Mouse (Mus musculus) liver, adult 2 months (tissue): ENCODE data around the gene Bglap3. TPM values are rescaled to one million over a fixed set of nuclear protein-coding genes. Genes with fewer than 3 reads are reported as not detected.
"Not testable (repeated sequence)": the region's sequence is repeated elsewhere in the genome, so short reads cannot be mapped to it uniquely, and the experiment has no call there.

Experiments used
- DNase-seq: peaks from one replicate; pipeline ENCODE4 v3.0.0-alpha.2; 2011; ENCODE audit warnings: low read depth, low spot score; ENCODE audit errors: extremely low read depth
- H3K27ac ChIP-seq: fragments of 200-500 bp; replicated peaks from 2 replicates; pipeline ENCODE4 v1.5.1; 2012; ENCODE audit warnings: low read depth, mild to moderate bottlenecking, control low read depth, inconsistent platforms, low read length; ENCODE audit not compliant: insufficient read depth
- H3K27me3 ChIP-seq: fragments of 200-500 bp; 2 replicates; pipeline ENCODE4 v1.6.1; 2012; ENCODE audit warnings: mild to moderate bottlenecking, moderate library complexity, low read length, inconsistent platforms; ENCODE audit not compliant: control insufficient read depth, insufficient read depth
- H3K36me3 ChIP-seq: fragments of 200-500 bp; 2 replicates; pipeline ENCODE4 v1.6.1; 2012; ENCODE audit warnings: low read length, inconsistent platforms; ENCODE audit not compliant: control insufficient read depth, insufficient read depth
- H3K4me1 ChIP-seq: fragments of 200-500 bp; 2 replicates; pipeline ENCODE4 v1.6.1; 2011; ENCODE audit warnings: low read length; ENCODE audit not compliant: control insufficient read depth, insufficient read depth
- H3K4me3 ChIP-seq: fragments of 200-500 bp; 2 replicates; pipeline ENCODE4 v1.5.1; 2011; ENCODE audit warnings: low read depth, mild to moderate bottlenecking, control low read depth, low read length, moderate library complexity; ENCODE audit not compliant: insufficient read depth
- H3K79me2 ChIP-seq: fragments of 200-500 bp; 2 replicates; pipeline ENCODE4 v1.6.1; 2012; ENCODE audit warnings: inconsistent platforms, mild to moderate bottlenecking, low read length, moderate library complexity; ENCODE audit not compliant: control insufficient read depth, insufficient read depth
- H3K9ac ChIP-seq: fragments of 200-500 bp; 2 replicates; pipeline ENCODE4 v1.6.1; 2012; ENCODE audit warnings: low read depth, mild to moderate bottlenecking, control low read depth, inconsistent platforms, low read length
- WGBS: fragments of 180-500 bp; shearing (Covaris S2); methylation state at CpG from one replicate; pipeline ENCODE4 v1.1.7; 2018; 5-methylcytosine and 5-hydroxymethylcytosine counted together
- polyA plus RNA-seq: library from polyadenylated mRNA; depleted of rRNA; stranded (reverse); fragments of >200 nt; gene quantifications from 2 replicates; pipeline ENCODE4 v1.2.3, GENCODE M21; 2012
- total RNA-seq: library from RNA; depleted of rRNA; stranded (reverse); fragments of >200 nt; gene quantifications from 2 replicates; pipeline ENCODE4 v1.2.3, GENCODE M21; 2014

Gene Bglap3
- total and polyA plus RNA-seq, 2 experiments = 0.74 to 2.0 TPM

DNA sequence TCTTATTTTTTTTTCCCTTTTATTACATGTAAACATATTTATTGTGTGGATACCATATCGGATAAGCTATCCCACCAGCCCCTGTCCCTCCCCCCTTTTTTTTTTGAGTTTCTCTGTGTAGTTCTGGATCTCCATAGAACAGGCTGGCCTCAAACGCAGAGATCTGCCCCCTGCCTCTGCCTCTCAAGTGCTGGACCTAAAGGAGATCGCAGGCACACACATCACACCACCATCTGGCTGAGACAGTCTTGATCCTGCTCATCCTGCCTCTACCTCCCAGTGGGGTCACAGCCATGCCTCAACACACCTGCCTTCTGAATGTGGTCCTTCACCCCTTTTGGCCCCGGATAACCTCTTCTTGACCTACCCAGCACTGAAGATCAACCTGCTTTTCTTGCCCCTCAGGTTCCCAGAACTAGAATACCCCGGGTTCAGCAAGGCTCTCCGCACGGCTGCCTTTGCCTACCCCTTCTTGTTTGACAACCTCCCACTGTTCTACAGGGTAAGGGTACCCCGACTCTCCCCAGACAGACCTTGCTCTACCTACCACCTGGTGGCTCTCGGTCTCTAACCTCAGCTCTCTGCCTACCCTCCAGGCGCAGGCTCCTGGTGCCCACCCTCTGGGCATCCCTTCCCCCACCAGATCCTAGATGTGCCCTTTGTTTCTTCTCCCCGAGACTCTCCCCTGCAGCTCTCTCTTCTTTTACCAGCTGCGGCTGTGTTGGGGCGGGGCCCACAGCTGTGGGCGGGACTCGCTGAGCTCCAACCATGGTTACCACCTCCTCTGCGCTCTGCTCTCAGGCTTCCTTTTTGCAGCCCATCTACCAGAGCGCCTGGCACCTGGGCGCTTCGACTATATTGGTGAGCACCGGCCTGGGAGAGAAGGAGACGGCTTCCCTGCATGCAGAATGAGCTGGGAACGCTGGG lies 9.1 kb upstream of the Bglap3 start:
- not testable (repeated sequence) for DNase-seq
- WGBS = 21% methylated on average over 21 of the region's 22 CpGs

DNA sequence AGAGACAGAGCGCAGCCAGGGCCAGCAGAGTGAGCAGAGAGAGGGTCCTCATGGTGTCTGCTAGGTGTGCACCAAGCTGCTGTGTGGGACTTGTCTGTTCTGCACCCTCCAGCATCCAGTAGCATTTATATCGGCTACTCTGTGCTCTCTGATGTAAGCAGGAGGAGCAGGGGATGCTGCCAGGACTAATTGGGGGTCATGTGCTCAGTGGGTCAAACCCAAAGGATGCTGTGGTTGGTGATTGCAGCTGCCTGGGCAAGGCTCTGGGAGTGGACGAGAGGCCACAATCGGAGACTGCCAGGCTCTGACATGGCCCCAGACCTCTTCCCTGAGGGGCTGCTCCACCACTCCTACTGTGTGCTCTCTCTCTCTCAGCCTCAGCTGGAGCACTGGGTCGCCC lies 6.1 kb upstream of the Bglap3 start, which contains the start of gene Bglap2:
Bglap2 (minus strand) TSS at position 101 of the 400 bp plus-strand sequence.
- H3K27me3 ChIP-seq, DNase-seq, H3K9ac ChIP-seq, H3K4me3 ChIP-seq, H3K4me1 ChIP-seq, H3K27ac ChIP-seq, H3K79me2 ChIP-seq, H3K36me3 ChIP-seq: not testable (repeated sequence)
- WGBS = 89% methylated on average over 5 of the region's 5 CpGs

More for the DNA sequence above, 9.1 kb upstream of the Bglap3 start:
- not testable (repeated sequence) for H3K79me2 ChIP-seq, H3K36me3 ChIP-seq, H3K27me3 ChIP-seq, H3K27ac ChIP-seq, H3K4me1 ChIP-seq, H3K9ac ChIP-seq, H3K4me3 ChIP-seq

DNA sequence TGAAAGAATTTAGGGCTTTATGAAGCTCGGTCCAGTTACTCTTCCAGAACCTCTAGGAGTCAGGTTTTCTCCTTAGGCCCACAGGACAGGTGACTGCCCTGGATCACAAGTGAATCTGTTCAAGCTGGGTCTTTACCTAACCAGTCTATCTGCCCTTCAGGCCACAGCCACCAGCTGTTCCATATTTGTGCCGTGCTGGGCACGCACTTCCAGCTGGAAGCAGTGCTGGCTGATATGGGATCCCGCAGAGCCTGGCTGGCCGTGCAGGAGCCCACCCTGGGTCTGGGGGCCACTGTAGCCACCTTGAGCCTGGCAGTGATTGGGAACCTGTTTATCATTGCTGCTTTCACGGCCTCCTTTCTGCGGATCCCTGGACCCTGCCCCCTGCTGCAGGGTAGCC lies 4.1 kb upstream of the Bglap3 start:
- H3K36me3 ChIP-seq, DNase-seq, H3K27ac ChIP-seq, H3K9ac ChIP-seq, H3K4me3 ChIP-seq, H3K79me2 ChIP-seq, H3K27me3 ChIP-seq, H3K4me1 ChIP-seq: not testable (repeated sequence)
- 47% methylated on average over 7 of the region's 7 CpGs for WGBS

DNA sequence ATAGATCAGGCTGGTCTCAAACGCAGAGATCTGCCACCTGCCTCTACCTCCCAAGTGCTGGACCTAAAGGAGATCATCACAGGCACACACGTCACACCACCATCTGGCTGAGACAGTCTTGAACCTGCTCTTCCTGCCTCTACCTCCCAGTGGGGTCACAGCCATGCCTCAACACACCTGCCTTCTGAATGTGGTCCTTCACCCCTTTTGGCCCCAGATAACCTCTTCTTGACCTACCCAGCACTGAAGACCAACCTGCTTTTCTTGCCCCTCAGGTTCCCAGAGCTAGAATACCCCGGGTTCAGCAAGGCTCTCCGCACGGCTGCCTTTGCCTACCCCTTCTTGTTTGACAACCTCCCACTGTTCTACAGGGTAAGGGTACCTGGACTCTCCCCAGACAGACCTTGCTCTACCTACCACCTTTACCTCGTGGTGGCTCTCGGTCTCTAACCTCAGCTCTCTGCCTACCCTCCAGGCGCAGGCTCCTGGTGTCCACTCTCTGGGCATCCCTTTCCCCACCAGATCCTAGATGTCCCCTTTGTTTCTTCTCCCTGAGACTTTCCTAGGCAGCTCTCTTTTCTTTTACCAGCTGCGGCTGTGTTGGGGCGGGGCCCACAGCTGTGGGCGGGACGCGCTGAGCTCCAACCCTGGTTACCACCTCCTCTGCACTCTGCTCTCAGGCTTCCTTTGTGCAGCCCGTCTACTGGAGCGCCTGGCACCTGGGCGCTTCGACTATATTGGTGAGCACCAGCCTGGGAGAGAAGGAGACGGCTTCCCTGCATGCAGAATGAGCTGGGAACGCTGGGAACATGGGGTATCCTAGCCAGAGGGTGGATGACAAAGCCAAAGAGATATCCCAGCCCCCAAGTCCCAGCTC lies 3.4 kb upstream of the Bglap3 start:
- peak; percentile 39 for DNase-seq
- H3K4me1 ChIP-seq, H3K27ac ChIP-seq, H3K27me3 ChIP-seq, H3K4me3 ChIP-seq, H3K36me3 ChIP-seq, H3K79me2 ChIP-seq, H3K9ac ChIP-seq: not testable (repeated sequence)
- WGBS = 13% methylated on average over 19 of the region's 19 CpGs

DNA sequence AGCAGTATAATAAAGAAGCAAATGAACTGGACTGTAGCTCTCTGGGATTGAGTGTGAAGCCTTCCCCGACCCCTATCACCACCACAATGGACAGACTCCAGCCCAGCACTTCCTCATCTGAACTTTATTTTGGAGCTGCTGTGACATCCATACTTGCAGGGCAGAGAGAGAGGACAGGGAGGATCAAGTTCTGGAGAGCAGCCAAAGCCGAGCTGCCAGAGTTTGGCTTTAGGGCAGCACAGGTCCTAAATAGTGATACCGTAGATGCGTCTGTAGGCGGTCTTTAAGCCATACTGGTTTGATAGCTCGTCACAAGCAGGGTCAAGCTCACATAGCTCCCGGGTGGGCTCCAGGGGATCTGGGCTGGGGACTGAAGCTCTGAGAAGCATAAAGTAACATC lies 4.0 kb downstream of the Bglap3 start:
- WGBS = 89% methylated on average over 7 of the region's 7 CpGs

DNA sequence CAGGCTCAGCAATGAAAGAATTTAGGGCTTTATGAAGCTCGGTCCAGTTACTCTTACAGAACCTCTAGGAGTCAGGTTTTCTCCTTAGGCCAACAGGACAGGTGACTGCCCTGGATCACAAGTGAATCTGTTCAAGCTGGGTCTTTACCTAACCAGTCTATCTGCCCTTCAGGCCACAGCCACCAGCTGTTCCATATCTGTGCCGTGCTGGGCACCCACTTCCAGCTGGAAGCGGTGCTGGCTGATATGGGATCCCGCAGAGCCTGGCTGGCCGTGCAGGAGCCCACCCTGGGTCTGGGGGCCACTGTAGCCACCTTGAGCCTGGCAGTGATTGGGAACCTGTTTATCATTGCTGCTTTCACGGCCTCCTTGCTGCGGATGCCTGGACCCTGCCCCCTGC lies 5.0 kb downstream of the Bglap3 start:
- not testable (repeated sequence) for H3K4me3 ChIP-seq, H3K4me1 ChIP-seq, H3K27me3 ChIP-seq, H3K9ac ChIP-seq, H3K27ac ChIP-seq, DNase-seq, H3K79me2 ChIP-seq, H3K36me3 ChIP-seq
- 56% methylated on average over 3 of the region's 7 CpGs for WGBS

More for the DNA sequence above, 4.0 kb downstream of the Bglap3 start:
- DNase-seq, H3K27ac ChIP-seq, H3K9ac ChIP-seq, H3K36me3 ChIP-seq, H3K27me3 ChIP-seq, H3K4me3 ChIP-seq, H3K79me2 ChIP-seq, H3K4me1 ChIP-seq: not testable (repeated sequence)

DNA sequence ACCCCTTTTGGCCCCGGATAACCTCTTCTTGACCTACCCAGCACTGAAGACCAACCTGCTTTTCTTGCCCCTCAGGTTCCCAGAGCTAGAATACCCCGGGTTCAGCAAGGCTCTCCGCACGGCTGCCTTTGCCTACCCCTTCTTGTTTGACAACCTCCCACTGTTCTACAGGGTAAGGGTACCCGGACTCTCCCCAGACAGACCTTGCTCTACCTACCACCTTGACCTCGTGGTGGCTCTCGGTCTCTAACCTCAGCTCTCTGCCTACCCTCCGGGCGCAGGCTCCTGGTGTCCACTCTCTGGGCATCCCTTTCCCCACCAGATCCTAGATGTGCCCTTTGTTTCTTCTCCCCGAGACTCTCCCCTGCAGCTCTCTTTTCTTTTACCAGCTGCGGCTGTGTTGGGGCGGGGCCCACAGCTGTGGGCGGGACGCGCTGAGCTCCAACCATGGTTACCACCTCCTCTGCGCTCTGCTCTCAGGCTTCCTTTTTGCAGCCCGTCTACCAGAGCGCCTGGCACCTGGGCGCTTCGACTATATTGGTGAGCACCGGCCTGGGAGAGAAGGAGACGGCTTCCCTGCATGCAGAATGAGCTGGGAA lies 5.6 kb downstream of the Bglap3 start:
- H3K4me1 ChIP-seq, H3K79me2 ChIP-seq, H3K9ac ChIP-seq, H3K27me3 ChIP-seq, H3K36me3 ChIP-seq, H3K27ac ChIP-seq, H3K4me3 ChIP-seq, DNase-seq: not testable (repeated sequence)
- 10% methylated on average over 22 of the region's 22 CpGs for WGBS
